ENCODE assay signal across 8 mouse cellular contexts in the genomic region with DNA sequence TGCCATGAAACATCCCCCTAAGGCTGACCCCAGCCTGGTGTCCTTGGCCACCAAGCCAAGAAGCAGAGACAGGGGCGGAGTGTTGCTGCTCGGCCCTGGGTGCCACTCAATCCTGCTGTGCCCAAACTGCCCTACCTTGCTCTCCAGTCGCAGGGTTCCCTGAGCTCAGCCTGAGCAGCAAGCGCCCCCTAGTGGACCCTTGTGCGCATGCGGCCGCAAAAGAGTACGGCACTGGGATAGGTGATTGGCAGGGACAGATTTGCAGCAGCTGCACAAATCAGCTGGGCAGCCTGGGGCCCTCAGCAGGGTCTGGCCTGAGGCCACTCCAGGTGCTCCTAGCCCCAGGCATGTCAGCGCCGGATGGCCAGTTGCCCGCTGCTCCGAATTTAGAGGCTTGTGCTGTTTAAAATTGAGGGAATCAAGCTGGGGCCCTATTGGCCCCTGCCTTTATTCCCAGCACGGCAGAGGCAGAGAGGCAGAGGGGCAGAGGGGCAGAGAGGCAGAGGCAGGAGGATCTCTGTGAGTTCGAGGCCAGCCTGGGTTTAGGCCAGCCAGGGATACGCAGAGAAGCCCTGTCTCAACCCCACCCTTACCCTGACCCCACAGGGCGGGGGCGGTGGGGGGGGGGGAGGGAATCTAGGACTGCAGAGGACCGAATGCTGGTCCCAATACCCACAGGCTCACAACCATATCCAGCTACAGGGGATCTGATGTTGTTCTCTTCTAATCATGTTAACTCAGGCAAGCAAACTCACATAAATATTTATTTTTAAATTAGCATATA. TPM values are rescaled to one million over a fixed set of nuclear protein-coding genes. Genes with fewer than 3 reads are reported as not detected.
DNase-seq lines count a peak whose midpoint lies in the region; ATAC-seq and TF ChIP-seq lines count a peak whose summit lies in the region.

No protein-coding gene starts in this region.

- peaks cover 6% of the 10 kb centered on the region for H3K4me1 ChIP-seq in bone marrow macrophage, adult 2 months (ENCODE audit: control insufficient read depth, insufficient read depth, low read length)
- H3K4me1 ChIP-seq in embryonic fibroblast, embryonic 13.5 days (ENCODE audit: control insufficient read depth, insufficient read depth, low read length): peaks cover 5% of the 10 kb centered on the region; the same call in 1 of the 2 replicates

- TF ChIP-seq CTCF in bone marrow macrophage, adult 2 months (IDR thresholded peaks at IDR 0.05; ENCODE audit: low read depth, low read length): peak; percentile 83
- peak; percentile 78 for TF ChIP-seq CTCF in embryonic fibroblast, embryonic 13.5 days (IDR thresholded peaks at IDR 0.05; ENCODE audit: borderline replicate concordance, insufficient read depth, low read length)

- peak; percentile 82 to 91 for ATAC-seq in hematopoietic stem cell, adult 5-6 weeks (replicated peaks in 1 of 2; ENCODE audit: insufficient read depth in 1 of 2, low FRiP score in 2 of 2, low TSS enrichment in 1 of 2, low read depth in 1 of 2, poor library complexity in 2 of 2, severe bottlenecking in 2 of 2)

- peak; percentile 64 for DNase-seq in gastrocnemius, postnatal 10 days
- no peak for DNase-seq in gastrocnemius, adult 18-20 months (ENCODE audit: low spot score)
- DNase-seq in layer of hippocampus, adult 9-11 months: peak; percentile 17
- DNase-seq in lung, postnatal 36 days: peak; percentile 68
- DNase-seq in right cerebral cortex, adult 2 months (ENCODE audit: low spot score in 2 of 2): peak; percentile 51 to 62

- H3K27ac ChIP-seq in bone marrow macrophage, adult 2 months (ENCODE audit: insufficient read depth, low read depth, low read length): no peak overlapping the region
- H3K27ac ChIP-seq in embryonic fibroblast, embryonic 13.5 days (ENCODE audit: insufficient read depth, low read length): no peak overlapping the region

- TF ChIP-seq POLR2A in bone marrow macrophage, adult 2 months (IDR thresholded peaks at IDR 0.05; ENCODE audit: borderline replicate concordance, low read depth, low read length): no peak
- TF ChIP-seq POLR2A in embryonic fibroblast, embryonic 13.5 days (IDR thresholded peaks at IDR 0.05; ENCODE audit: low read depth, low read length): no peak

- H3K4me3 ChIP-seq in bone marrow macrophage, adult 2 months (ENCODE audit: insufficient read depth, low read length): no peak overlapping the region
- H3K4me3 ChIP-seq in embryonic fibroblast, embryonic 13.5 days (ENCODE audit: insufficient read depth, low read length): no peak overlapping the region

RNA-seq across cellular contexts. Expression of gene Cdx2, which starts 13.8 kb away (rescaled TPM):
- not detected for total RNA-seq in gastrocnemius, postnatal 10 days (2021)
- total RNA-seq in gastrocnemius, adult 18-20 months (2021): not detected
- polyA plus RNA-seq in bone marrow macrophage, adult 2 months (2012; ENCODE audit: insufficient read depth, insufficient read length, missing spikeins): not detected in 2 replicates
- polyA plus RNA-seq in embryonic fibroblast, embryonic 13.5 days (2011; ENCODE audit: insufficient read length, low read depth, missing spikeins): not detected in 2 replicates
- 0.74 TPM in 1 of 2 replicates, not detected in the other for total RNA-seq in hematopoietic stem cell, adult 5-6 weeks (2017)

RNA-seq across cellular contexts. Expression of gene Pdx1, which starts 23.6 kb away (rescaled TPM):
- total RNA-seq in gastrocnemius, postnatal 10 days (2021): not detected
- not detected for total RNA-seq in gastrocnemius, adult 18-20 months (2021)
- polyA plus RNA-seq in bone marrow macrophage, adult 2 months (2012; ENCODE audit: insufficient read depth, insufficient read length, missing spikeins): not detected in 2 replicates
- not detected in 2 replicates for polyA plus RNA-seq in embryonic fibroblast, embryonic 13.5 days (2011; ENCODE audit: insufficient read length, low read depth, missing spikeins)
- not detected in 2 replicates for total RNA-seq in hematopoietic stem cell, adult 5-6 weeks (2017)

RNA-seq across cellular contexts. Expression of gene Urad, which starts 28.9 kb away (rescaled TPM):
- total RNA-seq in gastrocnemius, postnatal 10 days (2021): not detected
- total RNA-seq in gastrocnemius, adult 18-20 months (2021): not detected
- polyA plus RNA-seq in bone marrow macrophage, adult 2 months (2012; ENCODE audit: insufficient read depth, insufficient read length, missing spikeins): not detected in 2 replicates
- not detected in 2 replicates for polyA plus RNA-seq in embryonic fibroblast, embryonic 13.5 days (2011; ENCODE audit: insufficient read length, low read depth, missing spikeins)
- not detected in 2 replicates for total RNA-seq in hematopoietic stem cell, adult 5-6 weeks (2017)
